Mouse (Mus musculus): ENCODE measurements around the gene Rxfp2.

Gene Rxfp2

GRCm38 (mm10) chr5:150116216-150116905 lies 97.9 kb downstream of the Rxfp2 start:
- no peak for DNase-seq

GRCm38 (mm10) chr5:150116906-150117216 lies 98.4 kb downstream of the Rxfp2 start:
- no peak for DNase-seq

- DNase-seq: no peak
Observed at GRCm38 (mm10) chr5:150118124-150118454, 99.6 kb downstream of the Rxfp2 start.

- peak; percentile 72 for DNase-seq
Observed at GRCm38 (mm10) chr5:150118455-150119241, 100.2 kb downstream of the Rxfp2 start, which contains the start of gene Fry. Gene Fry, plus strand, starts transcription at chr5:150118645.

GRCm38 (mm10) chr5:150120676-150121075 lies 102.2 kb downstream of the Rxfp2 start:
- peak; percentile 6 for DNase-seq

- no peak for DNase-seq
Observed at GRCm38 (mm10) chr5:150122095-150122494, 103.6 kb downstream of the Rxfp2 start.

GRCm38 (mm10) chr5:150122571-150122970 lies 104.1 kb downstream of the Rxfp2 start:
- DNase-seq: no peak

GRCm38 (mm10) chr5:150125920-150126319 lies 107.4 kb downstream of the Rxfp2 start:
- DNase-seq: no peak

GRCm38 (mm10) chr5:150128432-150128831 lies 110.0 kb downstream of the Rxfp2 start:
- DNase-seq: no peak

GRCm38 (mm10) chr5:150130144-150130543 lies 111.7 kb downstream of the Rxfp2 start:
- DNase-seq: no peak

GRCm38 (mm10) chr5:150131166-150131565 lies 112.7 kb downstream of the Rxfp2 start:
- DNase-seq: no peak
